Mouse (Mus musculus) embryonic facial prominence, embryonic 12.5 days (tissue): ENCODE data around the gene 1700025G04Rik. TPM values are rescaled to one million over a fixed set of nuclear protein-coding genes. Genes with fewer than 3 reads are reported as not detected.

Source experiments
- ATAC-seq: fragments of 200-750 bp; cut with Nextera tagmentation; 2 replicates; pipeline ENCODE4 v1.8.0; 2017; ENCODE audit not compliant: insufficient number of reproducible peaks, insufficient read depth, low FRiP score, low TSS enrichment
- H3K27ac ChIP-seq: fragments of 300-500 bp; sonication (generic); 2 replicates; pipeline ENCODE4 v1.5.1; 2016; ENCODE audit warnings: mild to moderate bottlenecking
- H3K27me3 ChIP-seq: fragments of 300-500 bp; sonication (generic); 2 replicates; pipeline ENCODE4 v1.6.1; 2016; ENCODE audit warnings: mild to moderate bottlenecking, moderate library complexity
- H3K36me3 ChIP-seq: fragments of 300-500 bp; sonication (generic); 2 replicates; pipeline ENCODE4 v1.6.1; 2016; ENCODE audit warnings: mild to moderate bottlenecking
- H3K4me1 ChIP-seq: fragments of 300-500 bp; sonication (generic); 2 replicates; pipeline ENCODE4 v1.6.1; 2016
- H3K4me2 ChIP-seq: fragments of 300-500 bp; sonication (generic); replicated peaks from 2 replicates; pipeline ENCODE4 v1.6.1; 2016; ENCODE audit warnings: mild to moderate bottlenecking, moderate library complexity
- H3K4me3 ChIP-seq: fragments of 300-500 bp; sonication (generic); 2 replicates; pipeline ENCODE4 v1.5.1; 2016; ENCODE audit warnings: mild to moderate bottlenecking
- H3K9ac ChIP-seq: fragments of 300-500 bp; sonication (generic); 2 replicates; pipeline ENCODE4 v1.6.1; 2016; ENCODE audit warnings: mild to moderate bottlenecking, moderate library complexity
- H3K9me3 ChIP-seq: fragments of 300-500 bp; sonication (generic); 2 replicates; pipeline ENCODE4 v1.6.1; 2016; ENCODE audit warnings: mild to moderate bottlenecking, moderate library complexity
- WGBS: fragments of 180-500 bp; shearing (Covaris S2); methylation state at CpG from one replicate; pipeline ENCODE4 v1.1.7; 2016; 5-methylcytosine and 5-hydroxymethylcytosine counted together
- polyA plus RNA-seq: library from polyadenylated mRNA; unstranded; fragments of >200 nt; fragmentation: Nextera tagmentation; extraction: Ambion mirVana; gene quantifications from 2 replicates; pipeline ENCODE4 v1.2.1, GENCODE M21; 2016

1700025G04Rik gene
- polyA plus RNA-seq, 1 experiment from 2014 or later, result 34.7 TPM

- 81% methylated on average over 7 of the region's 7 CpGs for WGBS
- Histone ChIP-seq H3K27ac (no peak overlapping the region), H3K4me2 (no peak overlapping the region), H3K9ac (no peak overlapping the region), H3K27me3 (no peaks in the 10 kb centered on the region), H3K36me3 (no peaks in the 10 kb centered on the region), H3K4me3 (no peak overlapping the region), H3K9me3 (no peaks in the 10 kb centered on the region), H3K4me1 (0 out of 2 replicates have a peak, but pooled peaks cover 14% of the 10 kb centered on the region)
- ATAC-seq, result no peak
Measured at GRCm38 (mm10) chr1:151988713-151989112, 101.2 kb downstream of the 1700025G04Rik start.

GRCm38 (mm10) chr1:151988066-151988465, 101.9 kb downstream of the 1700025G04Rik start:
- H3K9ac ChIP-seq, result no peak overlapping the region
- WGBS, result 90% methylated on average over 8 of the region's 8 CpGs
- no peaks in the 10 kb centered on the region for H3K36me3 ChIP-seq
- H3K4me1 ChIP-seq, result peaks cover 16% of the 10 kb centered on the region; the same call in 1 of the 2 replicates
- H3K9me3 ChIP-seq, result no peaks in the 10 kb centered on the region
- no peak overlapping the region for H3K27ac ChIP-seq
- H3K4me3 ChIP-seq, result no peak overlapping the region
- no peaks in the 10 kb centered on the region for H3K27me3 ChIP-seq
- H3K4me2 ChIP-seq, result no peak overlapping the region
- no peak for ATAC-seq

- peaks cover 16% of the 10 kb centered on the region; the same call in 1 of the 2 replicates for H3K4me1 ChIP-seq
- H3K4me3 ChIP-seq, result no peak overlapping the region
- 71% methylated on average over 11 of the region's 11 CpGs for WGBS
- no peak overlapping the region for H3K4me2 ChIP-seq
- no peak for ATAC-seq
- no peak overlapping the region for H3K9ac ChIP-seq
- H3K36me3 ChIP-seq, result no peaks in the 10 kb centered on the region
- no peaks in the 10 kb centered on the region for H3K9me3 ChIP-seq
- no peaks in the 10 kb centered on the region for H3K27me3 ChIP-seq
- no peak overlapping the region for H3K27ac ChIP-seq
Measured at GRCm38 (mm10) chr1:151986024-151986778, 103.7 kb downstream of the 1700025G04Rik start.

GRCm38 (mm10) chr1:151985056-151985455, 104.9 kb downstream of the 1700025G04Rik start:
- Histone ChIP-seq H3K4me2 (no peak overlapping the region), H3K9me3 (no peaks in the 10 kb centered on the region), H3K9ac (no peak overlapping the region), H3K4me3 (no peak overlapping the region), H3K36me3 (no peaks in the 10 kb centered on the region), H3K27ac (no peak overlapping the region), H3K4me1 (peaks cover 16% of the 10 kb centered on the region; the same call in 1 of the 2 replicates), H3K27me3 (no peaks in the 10 kb centered on the region)
- 82% methylated on average over 1 of the region's 1 CpGs for WGBS
- no peak for ATAC-seq

- no peaks in the 10 kb centered on the region for H3K27me3 ChIP-seq
- no peak for ATAC-seq
Measured at GRCm38 (mm10) chr1:151983991-151984390, 105.9 kb downstream of the 1700025G04Rik start.

GRCm38 (mm10) chr1:151980498-151980897, 109.4 kb downstream of the 1700025G04Rik start:
- Histone ChIP-seq H3K36me3 (no peaks in the 10 kb centered on the region), H3K27ac (no peak overlapping the region), H3K4me2 (no peak overlapping the region), H3K9me3 (no peaks in the 10 kb centered on the region), H3K27me3 (no peaks in the 10 kb centered on the region), H3K9ac (no peak overlapping the region), H3K4me3 (no peak overlapping the region), H3K4me1 (peaks cover 3% of the 10 kb centered on the region; the same call in 1 of the 2 replicates)
- WGBS, result 79% methylated on average over 7 of the region's 7 CpGs
- ATAC-seq, result no peak

More at GRCm38 (mm10) chr1:151983991-151984390, 105.9 kb downstream of the 1700025G04Rik start:
- WGBS, result 46% methylated on average over 4 of the region's 4 CpGs
- Histone ChIP-seq H3K9ac (no peak overlapping the region), H3K9me3 (no peaks in the 10 kb centered on the region), H3K4me2 (no peak overlapping the region), H3K4me1 (peaks cover 13% of the 10 kb centered on the region; the same call in 1 of the 2 replicates), H3K36me3 (no peaks in the 10 kb centered on the region), H3K4me3 (no peak overlapping the region), H3K27ac (no peak overlapping the region)

- Histone ChIP-seq H3K9ac (no peak overlapping the region), H3K4me1 (peaks cover 3% of the 10 kb centered on the region; the same call in 1 of the 2 replicates), H3K36me3 (no peaks in the 10 kb centered on the region), H3K27me3 (no peaks in the 10 kb centered on the region), H3K4me2 (no peak overlapping the region), H3K4me3 (no peak overlapping the region), H3K27ac (no peak overlapping the region), H3K9me3 (no peaks in the 10 kb centered on the region)
- no peak for ATAC-seq
- 78% methylated on average over 13 of the region's 13 CpGs for WGBS
Measured at GRCm38 (mm10) chr1:151979803-151980456, 110.0 kb downstream of the 1700025G04Rik start.

- H3K9me3 ChIP-seq, result no peaks in the 10 kb centered on the region
- no peaks in the 10 kb centered on the region for H3K36me3 ChIP-seq
- 89% methylated on average over 15 of the region's 15 CpGs for WGBS
- H3K27ac ChIP-seq, result no peak overlapping the region
- no peak overlapping the region for H3K9ac ChIP-seq
- H3K4me3 ChIP-seq, result no peak overlapping the region
- peaks cover 3% of the 10 kb centered on the region; the same call in 1 of the 2 replicates for H3K4me1 ChIP-seq
- H3K4me2 ChIP-seq, result no peak overlapping the region
- ATAC-seq, result no peak
- H3K27me3 ChIP-seq, result no peaks in the 10 kb centered on the region
Measured at GRCm38 (mm10) chr1:151978751-151979150, 111.2 kb downstream of the 1700025G04Rik start.

- no peak overlapping the region for H3K9ac ChIP-seq
- H3K36me3 ChIP-seq, result no peaks in the 10 kb centered on the region
- no peak for ATAC-seq
- no peaks in the 10 kb centered on the region for H3K4me1 ChIP-seq
- WGBS, result 54% methylated on average over 5 of the region's 5 CpGs
- H3K4me2 ChIP-seq, result no peak overlapping the region
- H3K4me3 ChIP-seq, result no peak overlapping the region
- H3K9me3 ChIP-seq, result no peaks in the 10 kb centered on the region
- peak overlapping the region; percentile 47 for H3K27ac ChIP-seq
- no peaks in the 10 kb centered on the region for H3K27me3 ChIP-seq
Measured at GRCm38 (mm10) chr1:151977596-151977995, 112.3 kb downstream of the 1700025G04Rik start.

GRCm38 (mm10) chr1:151976850-151977249, 113.1 kb downstream of the 1700025G04Rik start:
- no peak overlapping the region for H3K4me2 ChIP-seq
- 86% methylated on average over 3 of the region's 3 CpGs for WGBS
- H3K27me3 ChIP-seq, result no peaks in the 10 kb centered on the region
- H3K4me1 ChIP-seq, result no peaks in the 10 kb centered on the region
- no peak for ATAC-seq
- no peaks in the 10 kb centered on the region for H3K9me3 ChIP-seq
- no peaks in the 10 kb centered on the region for H3K36me3 ChIP-seq
- no peak overlapping the region for H3K9ac ChIP-seq
- H3K27ac ChIP-seq, result no peak overlapping the region
- no peak overlapping the region for H3K4me3 ChIP-seq

GRCm38 (mm10) chr1:151975418-151976379, 114.2 kb downstream of the 1700025G04Rik start:
- H3K9me3 ChIP-seq, result no peaks in the 10 kb centered on the region
- H3K9ac ChIP-seq, result no peak overlapping the region
- no peaks in the 10 kb centered on the region for H3K27me3 ChIP-seq
- no peaks in the 10 kb centered on the region for H3K4me1 ChIP-seq
- no peak for ATAC-seq
- H3K4me3 ChIP-seq, result no peak overlapping the region
- no peaks in the 10 kb centered on the region for H3K36me3 ChIP-seq
- H3K4me2 ChIP-seq, result no peak overlapping the region
- no peak overlapping the region for H3K27ac ChIP-seq
- WGBS, result 78% methylated on average over 17 of the region's 17 CpGs
